Mouse (Mus musculus) midbrain, embryonic 12.5 days (tissue): ENCODE results near the gene Lsm4. TPM values are rescaled to one million over a fixed set of nuclear protein-coding genes. Genes with fewer than 3 reads are reported as not detected.

Source experiments
- ATAC-seq: fragments of 200-750 bp; cut with Nextera tagmentation; 2 replicates; pipeline ENCODE4 v1.8.0; 2017; ENCODE audit warnings: low read depth, moderate TSS enrichment, moderate library complexity; ENCODE audit not compliant: low FRiP score
- H3K27ac ChIP-seq: fragments of 300-500 bp; sonication (generic); replicated peaks from 2 replicates; pipeline ENCODE4 v1.5.1; 2016; ENCODE audit warnings: mild to moderate bottlenecking
- H3K27me3 ChIP-seq: fragments of 300-500 bp; sonication (generic); 2 replicates; pipeline ENCODE4 v1.6.1; 2016; ENCODE audit warnings: mild to moderate bottlenecking
- H3K36me3 ChIP-seq: fragments of 300-500 bp; sonication (generic); 2 replicates; pipeline ENCODE4 v1.6.1; 2016
- H3K4me1 ChIP-seq: fragments of 300-500 bp; sonication (generic); 2 replicates; pipeline ENCODE4 v1.6.1; 2016
- H3K4me2 ChIP-seq: fragments of 300-500 bp; sonication (generic); replicated peaks from 2 replicates; pipeline ENCODE4 v1.6.1; 2016; ENCODE audit warnings: mild to moderate bottlenecking, moderate library complexity
- H3K4me3 ChIP-seq: fragments of 300-500 bp; sonication (generic); 2 replicates; pipeline ENCODE4 v1.5.1; 2016; ENCODE audit warnings: mild to moderate bottlenecking
- H3K9ac ChIP-seq: fragments of 300-500 bp; sonication (generic); replicated peaks from 2 replicates; pipeline ENCODE4 v1.6.1; 2016; ENCODE audit warnings: mild to moderate bottlenecking, moderate library complexity
- H3K9me3 ChIP-seq: fragments of 300-500 bp; sonication (generic); 2 replicates; pipeline ENCODE4 v1.6.1; 2016; ENCODE audit warnings: mild to moderate bottlenecking
- WGBS: fragments of 180-500 bp; shearing (Covaris S2); methylation state at CpG from one replicate; pipeline ENCODE4 v1.1.7; 2016; 5-methylcytosine and 5-hydroxymethylcytosine counted together
- polyA plus RNA-seq: library from polyadenylated mRNA; unstranded; fragments of >200 nt; fragmentation: Nextera tagmentation; extraction: Ambion mirVana; gene quantifications from 2 replicates; pipeline ENCODE4 v1.2.1, GENCODE M21; 2016

The Lsm4 gene
- polyA plus RNA-seq, 1 experiment from 2014 or later = 255 TPM

- no peak within 1 kb of the TSS for H3K27ac ChIP-seq
- H3K9ac ChIP-seq = no peak within 1 kb of the TSS
These were observed 50.6 kb downstream of the Lsm4 start, which contains the start of gene Pde4c for GRCm38 (mm10) chr8:70723486-70724210. Pde4c (plus strand) TSS chr8:70723720.

GRCm38 (mm10) chr8:70724216-70724615 is 51.2 kb downstream of the Lsm4 start:
- Histone ChIP-seq H3K36me3 (no peaks in the 10 kb centered on the region), H3K9me3 (no peaks in the 10 kb centered on the region), H3K4me3 (no peak overlapping the region), H3K27ac (no peak overlapping the region), H3K4me1 (no peaks in the 10 kb centered on the region), H3K27me3 (peaks cover 33% of the 10 kb centered on the region), H3K9ac (no peak overlapping the region), H3K4me2 (no peak overlapping the region)
- ATAC-seq = no peak
- 82% methylated on average over 12 of the region's 12 CpGs for WGBS

More at GRCm38 (mm10) chr8:70723486-70724210, 50.6 kb downstream of the Lsm4 start, which contains the start of gene Pde4c:
- no peaks in the 10 kb centered on the region for H3K4me1 ChIP-seq
- no peak for ATAC-seq
- H3K4me2 ChIP-seq = no peak within 1 kb of the TSS
- no peak within 1 kb of the TSS for H3K4me3 ChIP-seq
- H3K27me3 ChIP-seq = peaks cover 28% of the 10 kb centered on the region
- 70% methylated on average over 7 of the region's 7 CpGs for WGBS
- no peaks in the 10 kb centered on the region for H3K9me3 ChIP-seq
- no peaks in the 10 kb centered on the region for H3K36me3 ChIP-seq

GRCm38 (mm10) chr8:70725792-70726447 is 52.9 kb downstream of the Lsm4 start:
- WGBS = 30% methylated on average over 14 of the region's 14 CpGs
- no peak for ATAC-seq
- Histone ChIP-seq H3K36me3 (no peaks in the 10 kb centered on the region), H3K9me3 (no peaks in the 10 kb centered on the region), H3K4me3 (no peak overlapping the region), H3K9ac (no peak overlapping the region), H3K4me1 (peaks cover 5% of the 10 kb centered on the region; the same call in 1 of the 2 replicates), H3K27me3 (peaks cover 45% of the 10 kb centered on the region), H3K27ac (no peak overlapping the region), H3K4me2 (no peak overlapping the region)

GRCm38 (mm10) chr8:70726721-70727120 is 53.7 kb downstream of the Lsm4 start:
- Histone ChIP-seq H3K27me3 (peaks cover 53% of the 10 kb centered on the region), H3K27ac (no peak overlapping the region), H3K4me2 (no peak overlapping the region), H3K9me3 (no peaks in the 10 kb centered on the region), H3K36me3 (no peaks in the 10 kb centered on the region), H3K4me1 (peaks cover 5% of the 10 kb centered on the region; the same call in 1 of the 2 replicates), H3K9ac (no peak overlapping the region), H3K4me3 (no peak overlapping the region)
- whole genome bisulfite sequencing = 42% methylated on average over 11 of the region's 11 CpGs
- ATAC-seq = no peak

Other genes starting within 250 kb of the Lsm4 start
- gene Crtc1, start 233.7 kb upstream of the Lsm4 start, polyA plus RNA-seq = 22.8 and 23.6 TPM in 2 replicates
- 17.8 and 18.5 TPM in 2 replicates for gene Klhl26, start 196.3 kb upstream of the Lsm4 start, polyA plus RNA-seq
- 19.3 and 21.7 TPM in 2 replicates for gene Tmem59l, start 185.9 kb upstream of the Lsm4 start, polyA plus RNA-seq
- 0.92 and 1.6 TPM in 2 replicates for gene Crlf1, start 180.1 kb upstream of the Lsm4 start, polyA plus RNA-seq
- 130 and 134 TPM in 2 replicates for gene Rex1bd, start 166.5 kb upstream of the Lsm4 start, polyA plus RNA-seq
- gene Uba52, start 162.4 kb upstream of the Lsm4 start, polyA plus RNA-seq = 748 and 749 TPM in 2 replicates
- 326 and 332 TPM in 2 replicates for gene Fkbp8, start 145.5 kb upstream of the Lsm4 start, polyA plus RNA-seq
- gene Kxd1, start 145.3 kb upstream of the Lsm4 start, polyA plus RNA-seq = 52.1 and 52.7 TPM in 2 replicates
- 18.7 and 21.6 TPM in 2 replicates for gene Ell, start 133.8 kb upstream of the Lsm4 start, polyA plus RNA-seq
- gene Isyna1, start 78.9 kb upstream of the Lsm4 start, polyA plus RNA-seq = 107 and 112 TPM in 2 replicates
- gene Ssbp4, start 64.4 kb upstream of the Lsm4 start, polyA plus RNA-seq = 115 and 118 TPM in 2 replicates
- 1.0 and 1.6 TPM in 2 replicates for gene Lrrc25, start 57.1 kb upstream of the Lsm4 start, polyA plus RNA-seq
- gene Gdf15, start 40.8 kb upstream of the Lsm4 start, polyA plus RNA-seq = 0.17 TPM in 1 of 2 replicates, not detected in the other
- gene Pgpep1, start 12.9 kb upstream of the Lsm4 start, polyA plus RNA-seq = 82.7 and 93.7 TPM in 2 replicates
- 206 and 213 TPM in 2 replicates for gene Jund, start 25.7 kb downstream of the Lsm4 start, polyA plus RNA-seq
- gene Iqcn, start 30.2 kb downstream of the Lsm4 start, polyA plus RNA-seq = 0.04 TPM in 1 of 2 replicates, not detected in the other
- gene Gm3336, start 45.3 kb downstream of the Lsm4 start, polyA plus RNA-seq = not detected in 2 replicates
- 0.15 and 0.39 TPM in 2 replicates for gene Pde4c, start 50.5 kb downstream of the Lsm4 start, polyA plus RNA-seq
- gene Rab3a, start 81.4 kb downstream of the Lsm4 start, polyA plus RNA-seq = 98.9 and 102 TPM in 2 replicates
- gene Mpv17l2, start 87.7 kb downstream of the Lsm4 start, polyA plus RNA-seq = 35.4 and 37.3 TPM in 2 replicates
- gene Pik3r2, start 103.5 kb downstream of the Lsm4 start, polyA plus RNA-seq = 73.4 and 74.6 TPM in 2 replicates
- 17.1 and 18.0 TPM in 2 replicates for gene Mast3, start 131.8 kb downstream of the Lsm4 start, polyA plus RNA-seq
- gene Il12rb1, start 135.2 kb downstream of the Lsm4 start, polyA plus RNA-seq = 0.08 TPM in 1 of 2 replicates, not detected in the other
- gene Arrdc2, start 166.5 kb downstream of the Lsm4 start, polyA plus RNA-seq = 10.4 and 10.5 TPM in 2 replicates
- gene Kcnn1, start 190.0 kb downstream of the Lsm4 start, polyA plus RNA-seq = 27.4 TPM in 2 replicates
- gene Ccdc124, start 200.7 kb downstream of the Lsm4 start, polyA plus RNA-seq = 145 and 152 TPM in 2 replicates
- gene Slc5a5, start 219.5 kb downstream of the Lsm4 start, polyA plus RNA-seq = 0.55 and 0.69 TPM in 2 replicates
- gene Rpl18a, start 224.2 kb downstream of the Lsm4 start, polyA plus RNA-seq = 2,550 and 2,750 TPM in 2 replicates
- 58.4 and 61.0 TPM in 2 replicates for gene Map1s, start 232.7 kb downstream of the Lsm4 start, polyA plus RNA-seq